Mouse (Mus musculus): ENCODE data around the gene Cfap43. TPM values are rescaled to one million over a fixed set of nuclear protein-coding genes. Genes with fewer than 3 reads are reported as not detected.
"Not testable (repeated sequence)": the region's sequence is repeated elsewhere in the genome, so short reads cannot be mapped to it uniquely, and the experiment has no call there.

Cfap43 gene
- polyA plus RNA-seq, 1 experiment from 2014 or later = 1.7 TPM

DNA sequence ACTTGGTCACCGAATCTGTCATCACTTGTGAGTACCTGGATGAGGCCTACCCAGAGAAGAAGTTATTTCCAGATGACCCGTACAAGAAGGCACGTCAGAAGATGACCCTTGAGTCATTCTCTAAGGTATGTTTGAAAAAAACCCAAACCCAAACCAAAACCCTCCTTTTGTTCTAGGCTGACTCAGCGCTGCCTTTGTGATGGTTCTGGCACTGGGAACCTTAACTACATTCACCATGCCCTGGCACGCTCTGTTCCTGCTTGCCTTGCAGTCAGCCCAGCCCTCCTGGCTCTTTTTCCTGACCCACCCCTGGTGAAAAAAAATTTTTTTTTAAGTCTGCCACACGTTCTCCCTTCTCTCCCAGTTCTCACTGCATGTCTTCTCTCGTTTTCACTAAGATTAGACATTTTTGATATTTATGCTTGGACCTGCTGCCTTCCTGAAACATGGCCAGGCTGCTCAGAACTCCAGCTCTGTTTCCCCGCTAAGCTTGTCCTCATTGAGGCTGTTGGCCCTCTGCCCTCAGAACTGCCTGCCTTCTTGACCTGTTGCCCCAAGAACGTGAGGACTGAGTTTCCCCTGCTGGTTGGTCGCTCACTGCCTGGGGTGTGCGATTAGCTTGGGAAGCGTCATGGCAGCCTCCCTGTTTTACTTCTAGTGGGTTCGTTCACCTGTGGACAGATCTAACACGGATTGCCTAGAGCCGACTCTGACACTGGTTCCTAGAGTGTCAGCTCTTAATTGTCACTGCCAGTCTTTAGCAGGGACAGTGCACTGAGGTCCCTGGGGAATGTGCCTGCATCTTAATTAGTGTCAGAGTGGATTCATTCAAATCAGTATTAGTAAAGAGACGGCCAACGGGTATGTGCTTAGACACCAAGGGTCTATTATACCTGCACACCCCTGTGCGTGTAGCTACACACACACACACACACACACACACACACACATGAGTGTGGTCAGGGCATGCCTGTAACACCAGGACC, 60.8 kb downstream of the Cfap43 start:
- 79% methylated on average over 18 of the region's 18 CpGs for WGBS
- Histone ChIP-seq H3K36me3 (no peaks in the 10 kb centered on the region), H3K27me3 (no peaks in the 10 kb centered on the region), H3K4me1 (peaks cover 14% of the 10 kb centered on the region), H3K9ac (no peak overlapping the region), H3K9me3 (replicated peaks) (no peaks in the 10 kb centered on the region), H3K4me3 (no peak overlapping the region), H3K4me2 (replicated peaks) (no peak overlapping the region), H3K27ac (no peak overlapping the region)
- no peak for ATAC-seq (ENCODE audit: low FRiP score)

DNA sequence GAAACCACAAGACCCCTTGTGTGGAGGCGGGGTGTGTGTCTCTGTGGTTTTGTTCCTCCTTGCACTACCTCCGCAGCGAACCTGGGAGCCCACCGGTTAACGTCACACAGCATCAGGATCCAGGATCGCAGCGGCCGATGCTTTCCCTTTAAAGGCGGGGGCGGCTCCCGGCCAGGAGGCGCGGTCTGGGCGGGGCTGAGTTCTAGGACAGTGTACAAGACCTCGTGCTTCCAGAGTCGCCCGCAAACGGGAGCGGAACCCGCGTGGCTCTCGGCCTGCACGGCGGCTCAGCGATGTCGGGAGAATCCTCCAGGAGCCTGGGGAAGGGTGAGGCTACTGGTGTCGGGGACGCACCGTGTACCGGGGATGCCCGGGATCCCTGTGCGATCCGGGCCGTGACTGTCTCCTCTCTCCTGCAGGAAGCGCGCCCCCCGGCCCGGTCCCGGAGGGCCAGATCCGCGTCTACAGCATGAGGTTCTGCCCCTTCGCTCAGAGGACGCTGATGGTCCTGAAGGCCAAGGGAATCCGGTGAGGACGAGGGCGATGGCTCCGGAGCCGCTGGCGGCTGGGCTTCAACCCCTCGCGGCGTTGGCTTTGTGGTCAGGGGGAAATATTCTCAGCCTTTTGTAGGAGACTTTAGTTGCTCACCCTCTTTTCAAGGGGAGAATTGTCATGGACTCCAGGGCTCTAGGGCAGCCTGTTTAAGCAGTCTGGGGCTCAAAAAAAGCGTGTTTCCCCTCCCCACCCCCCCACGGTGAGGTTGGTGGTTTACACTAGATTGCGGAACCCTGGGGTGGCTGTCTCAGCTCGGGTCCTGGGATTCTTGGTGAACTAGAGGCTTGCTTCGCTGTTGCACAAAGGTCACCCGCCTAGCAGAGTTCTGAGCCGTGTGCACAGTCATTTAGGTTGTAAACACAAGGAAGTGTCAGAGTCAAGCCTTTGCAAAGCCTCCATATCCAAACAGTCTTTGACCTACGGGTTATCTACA, 64.0 kb downstream of the Cfap43 start, which contains the start of gene Gsto1:
Gene Gsto1, plus strand, starts transcription at position 175 of the 988 bp plus-strand sequence.
- Histone ChIP-seq H3K4me2 (replicated peaks) (peak within 1 kb of the TSS; percentile 99), H3K27me3 (no peaks in the 10 kb centered on the region; the same call in 1 of the 2 replicates), H3K9ac (peak within 1 kb of the TSS; percentile 78), H3K27ac (peak within 1 kb of the TSS; percentile 64; the same call in 1 of the 2 replicates), H3K4me3 (peak within 1 kb of the TSS; percentile 68), H3K36me3 (no peaks in the 10 kb centered on the region), H3K4me1 (peaks cover 14% of the 10 kb centered on the region), H3K9me3 (replicated peaks) (no peaks in the 10 kb centered on the region)
- ATAC-seq (ENCODE audit: low FRiP score) = peak; percentile 94
- 1% methylated on average over 60 of the region's 60 CpGs for WGBS

DNA sequence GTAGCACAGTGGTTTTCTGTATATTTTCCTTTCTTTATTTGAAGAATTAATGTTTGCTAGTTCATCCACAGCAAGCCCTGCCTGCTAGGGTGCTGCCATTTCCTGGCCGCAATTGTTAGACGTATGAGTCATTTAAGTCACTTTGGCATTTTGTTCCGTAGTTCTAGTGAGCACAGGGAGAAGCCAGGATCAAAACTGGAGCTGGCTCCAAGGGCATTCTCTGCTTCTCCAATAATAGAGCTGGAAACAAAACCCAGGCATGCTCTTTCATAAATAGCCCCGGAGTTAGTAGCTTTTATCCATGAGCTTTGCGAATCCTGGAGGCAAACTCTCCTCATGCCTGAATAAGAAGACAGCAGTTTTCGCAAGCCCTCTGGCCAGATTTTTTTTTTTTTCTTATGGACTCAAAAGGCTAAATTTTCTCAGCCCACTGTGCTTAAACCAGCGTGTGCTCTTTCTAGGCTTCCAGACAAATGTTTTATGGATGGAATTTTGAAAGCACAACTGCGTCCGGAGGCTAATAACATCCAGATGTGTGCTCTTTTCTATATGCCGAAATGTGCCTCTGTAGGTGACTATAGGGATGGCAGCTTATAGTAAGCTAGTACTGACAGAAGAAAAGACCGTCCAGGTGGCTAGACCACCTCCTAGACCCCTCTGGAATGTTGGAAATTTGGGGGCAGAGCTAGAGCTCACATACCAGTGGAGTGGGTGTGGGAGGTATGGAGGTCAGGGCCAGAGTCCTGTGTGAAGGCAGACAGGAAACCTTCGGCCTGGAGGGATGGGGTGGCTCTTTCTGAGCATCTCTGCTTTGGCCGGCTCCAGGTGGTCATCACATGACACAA, 64.9 kb downstream of the Cfap43 start:
- H3K36me3 ChIP-seq = no peaks in the 10 kb centered on the region
- peak overlapping the region; percentile 68 for H3K4me3 ChIP-seq
- H3K9me3 ChIP-seq (replicated peaks) = no peaks in the 10 kb centered on the region
- H3K9ac ChIP-seq = peak overlapping the region; percentile 78
- WGBS = 24% methylated on average over 13 of the region's 13 CpGs
- no peak; the same call in 1 of the 2 replicates for ATAC-seq (ENCODE audit: low FRiP score)
- peaks cover 14% of the 10 kb centered on the region for H3K4me1 ChIP-seq
- H3K27ac ChIP-seq = peak overlapping the region; percentile 24; the same call in 1 of the 2 replicates
- H3K27me3 ChIP-seq = no peaks in the 10 kb centered on the region; the same call in 1 of the 2 replicates
- peak overlapping the region; percentile 99 for H3K4me2 ChIP-seq (replicated peaks)

DNA sequence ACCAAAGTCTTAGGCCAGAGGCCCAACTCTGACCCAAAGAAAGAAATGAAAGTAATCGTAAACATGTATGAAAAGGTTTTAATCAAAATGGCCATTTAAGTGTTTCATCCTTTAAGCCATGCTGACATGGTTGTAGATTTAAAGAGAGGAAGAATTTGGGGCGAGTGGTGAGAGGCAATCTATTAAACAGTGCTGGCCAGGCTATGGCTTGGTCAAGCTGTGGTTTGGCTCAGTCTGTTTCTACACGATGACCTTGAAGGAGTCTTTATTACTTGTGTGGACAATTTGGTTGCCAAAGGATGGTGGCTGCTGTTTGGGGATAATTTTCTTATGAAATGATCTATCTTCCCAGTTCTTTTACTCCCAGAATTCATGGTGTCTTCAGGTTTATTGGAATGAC, 66.0 kb downstream of the Cfap43 start:
- H3K4me2 ChIP-seq (replicated peaks) = no peak overlapping the region
- ATAC-seq (ENCODE audit: low FRiP score) = no peak
- 83% methylated on average over 3 of the region's 3 CpGs for WGBS
- no peaks in the 10 kb centered on the region for H3K36me3 ChIP-seq
- H3K9ac ChIP-seq = no peak overlapping the region
- no peak overlapping the region for H3K27ac ChIP-seq
- H3K9me3 ChIP-seq (replicated peaks) = no peaks in the 10 kb centered on the region
- H3K4me1 ChIP-seq = peaks cover 12% of the 10 kb centered on the region
- H3K4me3 ChIP-seq = no peak overlapping the region
- H3K27me3 ChIP-seq = no peaks in the 10 kb centered on the region; the same call in 1 of the 2 replicates

DNA sequence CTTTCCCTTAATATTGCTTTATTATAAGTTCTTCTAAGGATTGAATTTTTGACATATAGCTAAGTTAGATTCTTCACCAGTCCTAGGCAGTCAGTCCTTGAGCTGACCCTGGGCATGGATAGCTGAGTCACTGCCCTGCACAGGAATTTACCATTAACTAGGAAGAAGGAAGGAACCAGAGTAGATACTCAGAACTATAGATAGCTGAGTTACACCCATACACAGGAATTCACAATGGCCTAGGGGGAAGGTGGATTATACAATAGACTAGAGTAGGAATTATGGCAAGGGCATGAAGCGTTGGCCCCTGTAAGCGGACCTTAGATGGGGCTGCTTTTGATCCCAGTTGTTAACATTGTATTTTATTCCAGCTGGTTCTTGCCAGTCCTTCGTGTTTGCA, 67.0 kb downstream of the Cfap43 start:
- not testable (repeated sequence) for ATAC-seq (ENCODE audit: low FRiP score); H3K9ac ChIP-seq; H3K4me3 ChIP-seq; H3K4me2 ChIP-seq (replicated peaks); H3K27ac ChIP-seq; H3K9me3 ChIP-seq (replicated peaks); H3K36me3 ChIP-seq; H3K27me3 ChIP-seq
- WGBS = 92% methylated on average over 3 of the region's 3 CpGs
- peaks cover 12% of the 10 kb centered on the region for H3K4me1 ChIP-seq

DNA sequence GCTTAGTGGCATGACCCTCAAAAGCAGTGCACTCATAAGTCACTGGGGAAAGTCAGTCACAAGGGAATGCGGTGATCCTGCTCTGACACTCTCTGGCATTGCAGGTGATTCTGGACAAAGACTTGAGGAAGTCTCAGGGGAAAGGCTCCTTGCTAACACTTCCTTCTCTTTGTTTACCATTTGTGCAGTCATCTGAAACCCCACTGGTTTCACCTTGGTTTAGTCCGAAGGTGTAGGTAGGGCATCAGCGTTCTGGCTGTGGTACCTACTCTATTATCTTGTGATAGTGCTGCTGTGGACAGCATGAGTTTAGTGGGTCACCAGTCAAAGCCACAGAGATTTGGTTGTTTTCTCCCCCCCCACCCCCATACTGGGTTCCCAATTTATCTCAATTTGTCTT, 69.4 kb downstream of the Cfap43 start:
- H3K4me1 ChIP-seq = peaks cover 3% of the 10 kb centered on the region; the same call in 1 of the 2 replicates
- no peak overlapping the region for H3K27ac ChIP-seq
- no peak overlapping the region for H3K9ac ChIP-seq
- no peaks in the 10 kb centered on the region for H3K36me3 ChIP-seq
- no peak overlapping the region for H3K4me3 ChIP-seq
- no peak for ATAC-seq (ENCODE audit: low FRiP score)
- H3K27me3 ChIP-seq = no peaks in the 10 kb centered on the region; the same call in 1 of the 2 replicates
- no peak overlapping the region for H3K4me2 ChIP-seq (replicated peaks)
- 92% methylated on average over 3 of the region's 3 CpGs for WGBS
- H3K9me3 ChIP-seq (replicated peaks) = no peaks in the 10 kb centered on the region

DNA sequence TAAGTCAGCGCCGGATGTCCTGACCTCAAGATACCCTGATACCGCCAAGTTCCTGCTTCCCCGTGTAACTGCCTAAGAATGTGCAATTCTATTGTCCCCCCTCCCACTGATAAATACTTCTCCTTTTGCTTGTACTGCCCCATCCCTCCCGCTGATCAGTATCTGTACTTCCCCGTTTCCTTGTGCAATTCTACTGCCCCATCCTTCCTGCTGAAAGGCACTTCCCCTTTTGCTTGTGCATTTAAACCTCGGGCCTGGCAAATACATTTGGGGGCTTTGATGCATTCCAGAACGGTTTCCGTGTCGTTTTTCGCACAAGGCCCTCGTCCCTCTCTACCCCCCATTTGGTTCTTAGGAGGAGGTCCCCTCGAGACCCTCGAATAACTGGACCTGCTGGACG, 77.9 kb downstream of the Cfap43 start:
- H3K4me2 ChIP-seq (replicated peaks); H3K9me3 ChIP-seq (replicated peaks); H3K4me1 ChIP-seq; ATAC-seq (ENCODE audit: low FRiP score); H3K4me3 ChIP-seq; H3K36me3 ChIP-seq; H3K27me3 ChIP-seq; H3K9ac ChIP-seq; H3K27ac ChIP-seq: not testable (repeated sequence)
- 85% methylated on average over 15 of the region's 15 CpGs for WGBS

DNA sequence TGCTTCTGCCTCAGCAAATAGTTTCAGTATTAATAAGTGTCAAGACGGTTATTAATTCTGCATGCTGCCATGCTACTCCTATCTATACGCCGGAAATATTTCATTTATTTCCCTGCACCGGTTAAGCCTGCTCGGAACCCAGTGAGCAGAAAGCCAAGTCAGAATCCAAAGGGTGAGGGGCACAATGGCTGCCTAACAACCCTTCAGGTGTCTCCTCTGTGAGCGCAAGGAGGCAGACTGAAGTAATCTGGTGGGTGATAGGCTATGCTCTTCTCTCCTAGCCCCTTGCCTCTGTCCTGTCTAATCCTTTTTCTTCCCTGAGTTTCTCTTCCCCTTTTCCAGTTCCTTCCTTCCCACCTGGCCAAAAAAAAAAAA, 81.6 kb downstream of the Cfap43 start:
- Histone ChIP-seq H3K27me3 (peaks cover 7% of the 10 kb centered on the region), H3K4me2 (replicated peaks) (peak overlapping the region; percentile 86), H3K36me3 (no peaks in the 10 kb centered on the region), H3K4me3 (peak overlapping the region; percentile 48), H3K4me1 (peaks cover 4% of the 10 kb centered on the region; the same call in 1 of the 2 replicates), H3K27ac (no peak overlapping the region), H3K9me3 (replicated peaks) (no peaks in the 10 kb centered on the region), H3K9ac (peak overlapping the region; percentile 39; the same call in 1 of the 2 replicates)
- WGBS = 1% methylated on average over 6 of the region's 6 CpGs
- ATAC-seq (ENCODE audit: low FRiP score) = peak; percentile 63

DNA sequence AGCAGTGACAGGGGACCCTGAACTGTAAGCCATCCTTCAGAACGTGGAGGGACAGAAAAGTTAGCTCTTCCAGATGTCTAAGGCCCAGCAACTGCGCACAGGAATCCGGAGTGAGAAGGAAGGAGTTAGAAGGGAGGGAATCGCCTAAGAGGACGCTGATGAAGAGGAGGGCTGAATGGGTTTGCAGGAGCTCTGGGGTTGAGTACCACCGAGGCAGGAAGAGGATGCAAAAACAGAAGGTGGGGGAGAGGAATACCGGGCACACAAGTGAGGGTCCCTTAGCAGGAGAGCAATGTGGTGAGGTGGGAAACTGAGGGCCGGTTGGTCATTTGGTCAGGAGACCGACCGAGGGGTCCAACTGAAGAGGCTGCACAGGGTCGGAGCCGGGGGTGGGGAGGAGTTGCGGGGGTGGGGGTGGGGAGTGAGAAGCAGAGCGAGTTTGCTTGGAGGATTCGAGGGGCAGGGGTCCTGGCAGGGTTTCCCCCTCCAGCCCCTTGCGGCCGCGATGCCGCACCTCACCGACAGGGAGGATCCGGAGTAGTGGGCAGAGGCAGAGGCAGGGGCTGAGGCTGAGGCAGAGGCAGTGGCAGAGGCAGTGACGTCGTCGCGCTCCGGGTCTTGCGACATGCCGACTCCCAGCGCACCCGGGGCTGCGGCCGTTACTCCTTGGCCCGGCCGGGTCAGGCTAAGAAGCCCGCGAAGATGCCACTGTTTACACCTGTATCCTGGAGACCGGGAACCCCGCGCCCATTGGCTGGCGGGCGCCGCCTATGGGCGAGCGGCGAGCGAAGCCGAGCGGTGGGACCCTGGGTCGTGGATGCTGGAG, 82.2 kb downstream of the Cfap43 start:
- Histone ChIP-seq H3K4me3 (peak overlapping the region; percentile 48), H3K27ac (no peak overlapping the region), H3K4me1 (peaks cover 4% of the 10 kb centered on the region; the same call in 1 of the 2 replicates), H3K36me3 (no peaks in the 10 kb centered on the region), H3K9me3 (replicated peaks) (no peaks in the 10 kb centered on the region), H3K4me2 (replicated peaks) (peak overlapping the region; percentile 86), H3K27me3 (peaks cover 7% of the 10 kb centered on the region), H3K9ac (peak overlapping the region; percentile 39)
- WGBS = 5% methylated on average over 43 of the region's 49 CpGs
- ATAC-seq (ENCODE audit: low FRiP score) = peak; percentile 95

DNA sequence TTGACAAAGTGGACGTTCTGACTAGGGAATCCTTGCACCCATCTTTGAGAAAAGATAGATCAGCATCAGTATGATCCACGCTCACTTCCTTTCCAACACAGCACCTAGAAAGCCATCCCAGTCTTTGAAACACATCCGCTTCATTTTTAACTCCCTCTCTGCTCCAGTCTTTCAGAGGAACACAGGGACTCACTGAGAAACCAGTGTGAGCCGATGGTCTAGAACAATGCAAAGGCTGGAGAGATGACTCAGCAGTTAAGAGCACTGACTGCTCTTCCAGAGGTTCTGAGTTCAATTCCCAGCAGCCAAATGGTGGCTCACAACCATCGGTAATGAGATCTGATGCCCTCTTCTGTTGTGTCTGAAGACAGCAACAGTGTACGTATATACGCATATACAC, 83.3 kb downstream of the Cfap43 start:
- Histone ChIP-seq H3K9ac (no peak overlapping the region), H3K4me3 (no peak overlapping the region), H3K27ac (no peak overlapping the region), H3K27me3 (peaks cover 7% of the 10 kb centered on the region), H3K4me2 (replicated peaks) (no peak overlapping the region), H3K36me3 (no peaks in the 10 kb centered on the region), H3K4me1 (peaks cover 4% of the 10 kb centered on the region; the same call in 1 of the 2 replicates), H3K9me3 (replicated peaks) (no peaks in the 10 kb centered on the region)
- 84% methylated on average over 7 of the region's 7 CpGs for WGBS
- no peak for ATAC-seq (ENCODE audit: low FRiP score)

All from hindbrain, embryonic 12.5 days (tissue).